Mouse (Mus musculus): ENCODE results near the gene Zkscan17.
A peak's percentile ranks its signal among the peaks of the same experiment; 100 is the strongest.

The Zkscan17 gene

GRCm38 (mm10) chr11:59450230-59450771, 76.2 kb downstream of the Zkscan17 start:
- DNase-seq: no peak

GRCm38 (mm10) chr11:59449741-59450229, 76.8 kb downstream of the Zkscan17 start, which contains the start of gene Jmjd4:
Gene Jmjd4, plus strand, starts transcription at chr11:59450045.
- peak; percentile 93 for DNase-seq

GRCm38 (mm10) chr11:59443102-59443501, 83.4 kb downstream of the Zkscan17 start:
- DNase-seq: no peak

GRCm38 (mm10) chr11:59437954-59438353, 88.6 kb downstream of the Zkscan17 start:
- no peak for DNase-seq

Measured in right cerebral cortex, postnatal 25 days (tissue).